Mouse (Mus musculus) CH12.LX (cell line): ENCODE measurements around the gene Insrr.
A peak's percentile ranks its signal among the peaks of the same experiment; 100 is the strongest.

Experiments
- CTCF ChIP-seq, 2 experiments: IDR thresholded peaks in 1 of 2; conservative IDR thresholded peaks in 1 of 2; 2 replicates each; pipeline ENCODE4 v1.5.1; 2011 to 2012; ENCODE audit warnings: low read depth in 2 of 2, low read length in 2 of 2, improper control_type of control experiment in 1 of 2, inconsistent platforms in 1 of 2, mild to moderate bottlenecking in 1 of 2, moderate library complexity in 1 of 2
- GABPA ChIP-seq: IDR thresholded peaks from 2 replicates; pipeline ENCODE4 v1.6.1; 2012; ENCODE audit warnings: low read depth, low read length, improper control_type of control experiment, inconsistent platforms; ENCODE audit not compliant: insufficient replicate concordance
- KAT2A ChIP-seq: IDR thresholded peaks from 2 replicates; pipeline ENCODE4 v1.6.1; 2012; ENCODE audit warnings: low read length, improper control_type of control experiment, inconsistent platforms; ENCODE audit not compliant: insufficient replicate concordance
- RAD21 ChIP-seq: IDR thresholded peaks from 2 replicates; pipeline ENCODE4 v1.6.1; 2011; ENCODE audit warnings: low read depth, mild to moderate bottlenecking, low read length, improper control_type of control experiment, moderate library complexity

DNA sequence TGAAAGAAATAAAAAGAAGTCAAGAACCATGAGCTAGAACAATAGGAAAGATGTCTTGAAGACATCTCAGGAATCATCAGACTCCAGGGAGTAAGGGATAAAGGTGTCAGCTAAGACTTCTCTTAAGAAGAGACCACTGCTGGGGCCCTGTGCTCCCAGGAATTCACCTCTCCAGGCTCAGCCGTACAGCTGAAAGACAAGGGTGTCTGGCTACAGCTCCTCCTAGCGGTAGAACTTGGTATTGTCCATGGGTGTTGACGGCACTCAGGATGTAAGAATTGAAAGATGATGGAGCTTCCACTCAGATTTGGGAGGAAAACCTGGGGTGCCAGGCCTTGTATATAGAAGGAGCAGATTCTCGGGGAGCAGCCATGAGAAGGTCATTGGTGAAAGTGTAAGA, 41.9 kb downstream of the Insrr start:
- TF ChIP-seq GABPA (no peak), RAD21 (peak; percentile 60), CTCF (conservative IDR thresholded peaks at IDR 0.05 in 1 of 2, IDR thresholded peaks at IDR 0.05 in 1 of 2; ENCODE audit: low read depth in 2 of 2, low read length in 2 of 2) (peak; percentile 89 to 99), KAT2A (no peak)
